Mouse (Mus musculus): ENCODE results near the gene Rab14. TPM values are rescaled to one million over a fixed set of nuclear protein-coding genes. Genes with fewer than 3 reads are reported as not detected.

Rab14 gene
- polyA plus RNA-seq, 1 experiment = 77.1 TPM

DNA sequence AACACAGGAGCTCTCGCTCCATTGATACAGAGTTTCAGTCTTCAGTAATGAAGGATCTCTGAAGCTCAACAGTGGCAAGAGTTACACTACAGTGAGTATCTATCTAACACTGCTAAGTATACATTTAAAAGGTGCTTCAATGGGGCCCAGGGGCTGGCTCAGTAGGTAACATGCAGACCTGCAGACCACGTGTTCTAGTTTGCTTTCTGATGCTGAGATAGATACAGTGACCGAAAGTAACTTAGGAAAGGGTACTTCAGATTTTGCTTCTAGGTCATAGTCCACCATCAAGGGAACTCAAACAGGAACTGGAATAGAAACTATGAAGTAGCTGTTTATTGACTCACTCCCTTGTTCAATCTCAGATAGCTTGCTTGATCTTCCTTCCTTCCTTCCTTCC lies 10.8 kb upstream of the Rab14 start:
- no peak for TF ChIP-seq POLR2A (IDR thresholded peaks at IDR 0.05; ENCODE audit: borderline replicate concordance, control insufficient read depth, low read depth, low read length)
- TF ChIP-seq CTCF (IDR thresholded peaks at IDR 0.05; ENCODE audit: control insufficient read depth, insufficient read depth, low read length) = no peak
- no peaks in the 10 kb centered on the region for H3K4me1 ChIP-seq (ENCODE audit: control insufficient read depth, insufficient read depth, low read length)
- 78% methylated on average over 3 of the region's 3 CpGs for WGBS
- H3K4me3 ChIP-seq (replicated peaks; ENCODE audit: control insufficient read depth, low read depth, low read length) = no peak overlapping the region
- H3K27ac ChIP-seq (ENCODE audit: control insufficient read depth, insufficient read depth, low read depth, low read length, poor library complexity) = no peak overlapping the region

DNA sequence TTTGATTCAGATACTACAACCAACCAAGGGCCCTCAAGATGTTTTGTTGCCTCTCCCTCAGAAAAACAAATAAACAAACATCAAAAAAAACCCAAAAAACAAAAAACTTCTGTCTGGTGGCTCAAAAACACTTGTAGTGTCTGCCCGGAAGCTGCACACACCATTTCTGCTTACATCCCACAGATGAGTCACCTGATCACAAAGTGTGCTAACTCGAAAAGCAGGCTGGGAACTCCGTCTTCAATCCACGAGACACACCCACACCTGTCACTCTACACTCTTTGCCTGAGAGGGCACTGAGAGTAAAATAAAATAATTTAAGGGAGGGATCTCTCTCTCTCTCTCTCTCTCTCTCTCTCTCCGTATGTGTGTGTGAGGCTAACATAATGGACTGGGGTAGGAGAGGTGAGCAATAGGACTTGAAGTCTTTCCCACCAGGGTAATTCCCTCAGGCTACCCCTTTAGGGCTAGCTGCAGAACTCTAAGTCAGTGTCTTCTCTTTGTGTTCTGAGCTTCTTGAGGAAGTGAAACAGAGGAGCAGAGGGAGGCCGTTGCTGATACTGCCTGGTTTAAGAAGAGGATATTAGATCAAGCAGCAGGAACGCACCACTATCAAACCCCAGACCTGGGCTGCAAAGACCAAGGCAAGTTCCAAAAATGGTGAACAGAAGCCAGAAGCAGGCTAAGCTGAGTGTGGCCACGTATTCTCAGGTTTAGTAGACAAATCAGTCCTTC lies 8.2 kb upstream of the Rab14 start:
- Histone ChIP-seq H3K4me3 (replicated peaks; ENCODE audit: control insufficient read depth, low read depth, low read length) (no peak overlapping the region), H3K4me1 (ENCODE audit: control insufficient read depth, insufficient read depth, low read length) (no peaks in the 10 kb centered on the region), H3K27ac (ENCODE audit: control insufficient read depth, insufficient read depth, low read depth, low read length, poor library complexity) (no peak overlapping the region)
- 18% methylated on average over 8 of the region's 8 CpGs for WGBS
- TF ChIP-seq CTCF (IDR thresholded peaks at IDR 0.05; ENCODE audit: control insufficient read depth, insufficient read depth, low read length) (no peak), POLR2A (IDR thresholded peaks at IDR 0.05; ENCODE audit: borderline replicate concordance, control insufficient read depth, low read depth, low read length) (no peak)

GRCm38 (mm10) chr2:35208054-35208453 lies 7.1 kb upstream of the Rab14 start:
- no peak for TF ChIP-seq CTCF (IDR thresholded peaks at IDR 0.05; ENCODE audit: control insufficient read depth, insufficient read depth, low read length)
- TF ChIP-seq POLR2A (IDR thresholded peaks at IDR 0.05; ENCODE audit: borderline replicate concordance, control insufficient read depth, low read depth, low read length) = no peak
- Histone ChIP-seq H3K4me3 (replicated peaks; ENCODE audit: control insufficient read depth, low read depth, low read length) (no peak overlapping the region), H3K4me1 (ENCODE audit: control insufficient read depth, insufficient read depth, low read length) (no peaks in the 10 kb centered on the region), H3K27ac (ENCODE audit: control insufficient read depth, insufficient read depth, low read depth, low read length, poor library complexity) (no peak overlapping the region)
- 80% methylated on average over 3 of the region's 3 CpGs for WGBS

- Histone ChIP-seq H3K4me3 (replicated peaks; ENCODE audit: control insufficient read depth, low read depth, low read length) (no peak overlapping the region), H3K27ac (ENCODE audit: control insufficient read depth, insufficient read depth, low read depth, low read length, poor library complexity) (no peak overlapping the region), H3K4me1 (ENCODE audit: control insufficient read depth, insufficient read depth, low read length) (no peaks in the 10 kb centered on the region)
- 73% methylated on average over 3 of the region's 3 CpGs for WGBS
- TF ChIP-seq CTCF (IDR thresholded peaks at IDR 0.05; ENCODE audit: control insufficient read depth, insufficient read depth, low read length) (no peak), POLR2A (IDR thresholded peaks at IDR 0.05; ENCODE audit: borderline replicate concordance, control insufficient read depth, low read depth, low read length) (no peak)
These were observed 5.8 kb upstream of the Rab14 start for GRCm38 (mm10) chr2:35206761-35207160.

GRCm38 (mm10) chr2:35203729-35204128 lies 2.8 kb upstream of the Rab14 start:
- TF ChIP-seq CTCF (IDR thresholded peaks at IDR 0.05; ENCODE audit: control insufficient read depth, insufficient read depth, low read length) (no peak), POLR2A (IDR thresholded peaks at IDR 0.05; ENCODE audit: borderline replicate concordance, control insufficient read depth, low read depth, low read length) (no peak)
- H3K4me1 ChIP-seq (ENCODE audit: control insufficient read depth, insufficient read depth, low read length) = no peaks in the 10 kb centered on the region; the same call in 1 of the 2 replicates
- H3K27ac ChIP-seq (ENCODE audit: control insufficient read depth, insufficient read depth, low read depth, low read length, poor library complexity) = no peak overlapping the region
- no peak overlapping the region for H3K4me3 ChIP-seq (replicated peaks; ENCODE audit: control insufficient read depth, low read depth, low read length)

GRCm38 (mm10) chr2:35199971-35200897 lies 686 bp downstream of the Rab14 start:
- TF ChIP-seq CTCF (IDR thresholded peaks at IDR 0.05; ENCODE audit: control insufficient read depth, insufficient read depth, low read length) (no peak), POLR2A (IDR thresholded peaks at IDR 0.05; ENCODE audit: borderline replicate concordance, control insufficient read depth, low read depth, low read length) (peak; percentile 34; the same call in 1 of the 2 replicates)
- H3K27ac ChIP-seq (ENCODE audit: control insufficient read depth, insufficient read depth, low read depth, low read length, poor library complexity) = peak overlapping the region; percentile 99
- H3K4me1 ChIP-seq (ENCODE audit: control insufficient read depth, insufficient read depth, low read length) = no peaks in the 10 kb centered on the region; the same call in 1 of the 2 replicates
- H3K4me3 ChIP-seq (replicated peaks; ENCODE audit: control insufficient read depth, low read depth, low read length) = peak overlapping the region; percentile 99
- under 1% methylated on average over 90 of the region's 90 CpGs for WGBS

DNA sequence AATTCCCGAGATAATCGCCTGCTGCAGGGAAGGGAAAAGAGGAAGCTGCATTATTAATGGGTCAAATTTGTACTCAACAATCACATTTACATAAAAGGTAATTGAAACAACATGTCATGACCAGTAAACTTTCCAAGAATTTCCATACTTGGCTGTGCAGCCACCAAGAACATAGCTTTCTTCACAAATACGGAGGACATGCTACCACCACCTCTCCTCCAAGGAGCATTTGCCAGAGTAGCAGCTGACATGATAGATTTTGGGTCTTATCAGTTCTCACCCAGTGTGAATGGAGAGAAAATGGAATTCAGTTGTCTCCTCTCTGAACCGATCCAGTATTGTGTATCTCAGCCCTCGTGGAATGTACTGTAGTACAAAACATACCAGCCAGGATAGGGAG lies 1.4 kb downstream of the Rab14 start:
- no peaks in the 10 kb centered on the region; the same call in 1 of the 2 replicates for H3K4me1 ChIP-seq (ENCODE audit: control insufficient read depth, insufficient read depth, low read length)
- TF ChIP-seq POLR2A (IDR thresholded peaks at IDR 0.05; ENCODE audit: borderline replicate concordance, control insufficient read depth, low read depth, low read length) (no peak), CTCF (IDR thresholded peaks at IDR 0.05; ENCODE audit: control insufficient read depth, insufficient read depth, low read length) (no peak)
- H3K27ac ChIP-seq (ENCODE audit: control insufficient read depth, insufficient read depth, low read depth, low read length, poor library complexity) = no peak overlapping the region; the same call in 1 of the 2 replicates
- peak overlapping the region; percentile 99 for H3K4me3 ChIP-seq (replicated peaks; ENCODE audit: control insufficient read depth, low read depth, low read length)
- 2% methylated on average over 5 of the region's 5 CpGs for WGBS
